Mouse (Mus musculus) neural tube, embryonic 11.5 days (tissue): ENCODE results near the gene Cenpt. TPM values are rescaled to one million over a fixed set of nuclear protein-coding genes. Genes with fewer than 3 reads are reported as not detected.
"Not testable (repeated sequence)": the region's sequence is repeated elsewhere in the genome, so short reads cannot be mapped to it uniquely, and the experiment has no call there.

Experiments used
- ATAC-seq: fragments of 200-750 bp; cut with Nextera tagmentation; 2 replicates; pipeline ENCODE4 v1.8.0; 2017; ENCODE audit warnings: moderate number of reproducible peaks, mild to moderate bottlenecking, moderate TSS enrichment, moderate library complexity; ENCODE audit not compliant: insufficient read depth, low FRiP score, low TSS enrichment
- DNase-seq: peaks from one replicate; pipeline ENCODE4 v3.0.0-alpha.2; 2015; ENCODE audit warnings: low spot score
- H3K27ac ChIP-seq: fragments of 300-500 bp; sonication (generic); 2 replicates; pipeline ENCODE4 v1.5.1; 2014; ENCODE audit warnings: low read depth, mild to moderate bottlenecking, low read length
- H3K27me3 ChIP-seq: fragments of 300-500 bp; sonication (generic); 2 replicates; pipeline ENCODE4 v1.6.1; 2014; ENCODE audit warnings: mild to moderate bottlenecking, low read length, mixed read lengths; ENCODE audit not compliant: control insufficient read depth, insufficient read depth
- H3K36me3 ChIP-seq: fragments of 300-500 bp; sonication (generic); 2 replicates; pipeline ENCODE4 v1.6.1; 2014; ENCODE audit warnings: mild to moderate bottlenecking, low read length, moderate library complexity, mixed read lengths; ENCODE audit not compliant: control insufficient read depth, insufficient read depth
- H3K4me1 ChIP-seq: fragments of 300-500 bp; sonication (generic); 2 replicates; pipeline ENCODE4 v1.6.1; 2014; ENCODE audit warnings: low read length, mixed read lengths; ENCODE audit not compliant: control insufficient read depth, insufficient read depth
- H3K4me2 ChIP-seq: fragments of 300-500 bp; sonication (generic); 2 replicates; pipeline ENCODE4 v1.6.1; 2014; ENCODE audit warnings: low read depth, mild to moderate bottlenecking, moderate library complexity
- H3K4me3 ChIP-seq: fragments of 300-500 bp; sonication (generic); 2 replicates; pipeline ENCODE4 v1.5.1; 2014; ENCODE audit warnings: low read depth, low read length
- H3K9ac ChIP-seq: fragments of 300-500 bp; sonication (generic); 2 replicates; pipeline ENCODE4 v1.6.1; 2014; ENCODE audit warnings: mild to moderate bottlenecking, low read length
- H3K9me3 ChIP-seq: fragments of 300-500 bp; sonication (generic); 2 replicates; pipeline ENCODE4 v1.6.1; 2016; ENCODE audit warnings: low read length; ENCODE audit not compliant: control insufficient read depth
- WGBS: fragments of 180-500 bp; shearing (Covaris S2); extraction: QIAGEN DNeasy Blood & Tissue Kit; methylation state at CpG from one replicate; pipeline ENCODE4 v1.1.7; 2014; 5-methylcytosine and 5-hydroxymethylcytosine counted together
- polyA plus RNA-seq: library from polyadenylated mRNA; unstranded; fragments of >200 nt; fragmentation: Nextera tagmentation; extraction: Ambion mirVana; gene quantifications from 2 replicates; pipeline ENCODE4 v1.2.1, GENCODE M21; 2014

The Cenpt gene
- polyA plus RNA-seq, 1 experiment from 2014 or later = 62.6 TPM

DNA sequence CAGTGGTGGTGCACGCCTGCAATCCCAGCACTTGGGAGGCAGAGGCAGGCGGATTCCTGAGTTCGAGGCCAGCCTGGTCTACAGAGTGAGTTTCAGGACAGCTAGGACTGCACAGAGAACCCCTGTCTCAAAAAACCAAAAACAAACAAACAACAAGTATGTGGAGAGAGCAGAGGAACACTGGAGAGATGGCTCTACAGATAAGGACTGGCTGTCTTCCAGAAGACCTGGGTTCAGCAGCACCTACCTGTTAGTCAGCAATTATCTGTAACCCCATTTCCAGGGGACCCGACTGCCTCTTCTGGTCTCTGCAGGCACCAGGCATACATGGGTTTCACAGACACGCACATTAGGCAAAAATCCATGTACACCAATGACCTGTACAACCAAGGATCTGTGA, 13.9 kb downstream of the Cenpt start:
- Histone ChIP-seq H3K36me3 (peaks cover 5% of the 10 kb centered on the region), H3K9me3 (no peaks in the 10 kb centered on the region), H3K4me3 (no peak overlapping the region), H3K27me3 (no peaks in the 10 kb centered on the region), H3K27ac (no peak overlapping the region), H3K9ac (no peak overlapping the region), H3K4me1 (no peaks in the 10 kb centered on the region), H3K4me2 (no peak overlapping the region)
- ATAC-seq (no peak), DNase-seq (no peak)
- WGBS = 91% methylated on average over 5 of the region's 5 CpGs

DNA sequence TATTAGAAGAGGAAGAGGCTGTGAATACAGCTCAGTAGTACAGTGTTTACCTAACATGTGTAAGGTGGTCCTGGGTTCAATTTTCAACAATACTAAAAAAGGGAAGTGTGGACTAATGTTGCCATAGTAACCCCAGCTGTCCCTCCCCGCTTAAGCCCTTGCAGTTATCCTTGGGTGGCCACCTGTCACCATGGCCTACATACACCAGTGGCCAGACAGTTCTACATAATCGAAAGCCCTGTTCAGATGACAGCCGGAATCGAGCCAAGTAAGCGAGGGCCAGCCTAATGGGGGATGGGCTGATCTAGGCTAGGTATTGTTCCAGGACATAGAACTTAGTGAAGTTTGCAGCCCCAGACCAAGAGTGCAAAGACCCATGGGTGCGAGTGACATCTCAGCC, 16.1 kb downstream of the Cenpt start:
- Histone ChIP-seq H3K4me3 (no peak overlapping the region), H3K27me3 (no peaks in the 10 kb centered on the region), H3K36me3 (no peaks in the 10 kb centered on the region), H3K9me3 (no peaks in the 10 kb centered on the region), H3K9ac (no peak overlapping the region), H3K4me2 (no peak overlapping the region), H3K4me1 (no peaks in the 10 kb centered on the region), H3K27ac (no peak overlapping the region)
- no peak for DNase-seq
- ATAC-seq = no peak
- 89% methylated on average over 6 of the region's 6 CpGs for WGBS

DNA sequence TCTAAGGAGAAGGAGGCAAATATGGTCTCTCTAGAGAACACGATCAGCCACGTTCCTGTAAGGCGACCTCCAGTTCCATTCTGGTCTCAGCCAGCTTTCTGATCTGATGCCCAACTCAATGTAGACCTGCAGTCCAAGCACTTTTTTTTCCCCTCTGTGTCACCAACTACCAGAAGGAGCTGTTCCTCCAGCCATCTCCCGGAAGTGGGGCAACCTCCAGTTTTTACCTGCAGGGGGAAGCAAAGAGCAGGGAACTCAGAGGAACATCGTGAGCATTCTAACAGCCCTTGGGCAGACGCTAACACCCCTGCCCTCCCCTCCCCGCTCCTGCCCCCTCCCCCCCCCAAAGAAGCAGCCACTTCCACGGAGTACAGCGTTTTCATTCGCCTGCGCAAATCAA, 17.8 kb downstream of the Cenpt start:
- Histone ChIP-seq H3K4me1 (no peaks in the 10 kb centered on the region), H3K4me2 (no peak overlapping the region), H3K27me3 (no peaks in the 10 kb centered on the region), H3K4me3 (no peak overlapping the region), H3K36me3 (no peaks in the 10 kb centered on the region), H3K27ac (no peak overlapping the region), H3K9me3 (no peaks in the 10 kb centered on the region), H3K9ac (no peak overlapping the region)
- ATAC-seq (no peak), DNase-seq (peak; percentile 50)
- 29% methylated on average over 11 of the region's 11 CpGs for WGBS

DNA sequence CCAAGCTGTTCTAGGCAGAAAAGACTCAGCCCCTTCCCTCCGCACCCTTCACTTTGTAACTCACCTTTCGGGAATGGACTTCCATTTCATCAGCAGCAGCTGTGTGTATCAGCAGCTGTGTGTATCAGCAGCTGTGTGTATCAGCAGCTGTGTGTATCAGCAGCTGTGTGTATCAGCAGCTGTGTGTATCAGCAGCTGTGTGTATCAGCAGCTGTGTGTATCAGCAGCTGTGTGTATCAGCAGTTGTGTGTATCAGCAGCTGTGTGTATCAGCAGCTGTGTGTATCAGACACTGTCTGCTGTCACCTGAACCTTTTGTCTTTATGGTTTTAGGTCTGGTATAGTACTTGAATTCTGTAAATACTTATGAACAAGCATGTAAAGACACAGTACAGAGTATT, 19.3 kb downstream of the Cenpt start:
- not testable (repeated sequence) for ATAC-seq, H3K4me2 ChIP-seq, H3K27me3 ChIP-seq, H3K27ac ChIP-seq, H3K4me1 ChIP-seq, DNase-seq, H3K9ac ChIP-seq, H3K9me3 ChIP-seq, H3K4me3 ChIP-seq, H3K36me3 ChIP-seq
- 89% methylated on average over 2 of the region's 2 CpGs for WGBS

DNA sequence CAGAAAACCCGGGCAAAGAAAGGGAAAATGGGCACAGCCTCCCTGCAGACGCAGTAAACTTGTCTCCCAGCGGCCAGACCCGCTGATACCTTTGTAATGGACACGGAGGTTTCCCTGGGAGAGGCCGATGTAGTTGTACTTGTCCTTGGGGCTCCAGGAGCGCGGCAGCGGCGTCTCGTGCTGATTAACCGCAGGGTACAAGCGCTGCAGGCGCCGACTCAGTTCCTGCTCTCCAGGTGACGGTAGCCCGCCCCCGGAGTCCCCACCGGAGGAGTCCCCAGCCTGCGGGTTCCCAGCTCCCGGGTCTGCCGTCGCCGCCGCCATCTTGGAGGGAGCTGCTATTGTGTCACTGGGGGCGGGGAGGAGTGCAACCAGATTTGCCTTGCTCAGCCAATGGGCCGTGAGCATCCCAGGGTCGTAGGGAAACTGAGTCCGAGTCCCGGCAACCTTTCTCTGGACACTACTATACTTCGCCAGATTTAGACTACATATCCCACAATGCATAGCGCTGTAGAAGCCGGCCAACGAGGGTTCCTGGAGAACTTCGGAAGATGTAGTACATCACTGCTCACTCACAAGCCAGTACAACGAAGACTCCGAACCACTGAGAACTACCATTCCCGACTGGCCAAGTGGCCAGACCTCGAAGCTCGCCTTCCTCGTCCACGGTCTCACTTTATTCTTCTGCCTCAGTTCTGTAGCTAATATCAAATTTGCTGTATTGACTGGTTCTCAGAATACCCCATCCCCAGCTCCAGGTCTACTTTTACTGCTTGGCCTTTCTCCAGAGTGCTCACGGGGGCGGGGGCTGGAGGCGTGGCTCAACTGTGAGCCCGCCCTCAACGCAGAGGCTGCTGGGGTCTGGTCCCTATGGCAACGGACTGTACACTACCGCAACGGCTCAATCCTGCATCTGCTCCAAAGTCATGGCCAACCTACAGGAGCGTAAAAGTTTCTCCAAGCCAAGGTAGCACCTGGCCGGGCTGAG, 25.9 kb downstream of the Cenpt start, which contains the start of the genes Ranbp10 and Tsnaxip1:
TSS of gene Ranbp10 (minus strand) at position 490 of the 988 bp plus-strand sequence.
TSS of gene Tsnaxip1 (plus strand) at position 871 of the 988 bp plus-strand sequence.
- H3K27ac ChIP-seq = no peak within 1 kb of the TSS
- peak; percentile 98 for ATAC-seq

DNA sequence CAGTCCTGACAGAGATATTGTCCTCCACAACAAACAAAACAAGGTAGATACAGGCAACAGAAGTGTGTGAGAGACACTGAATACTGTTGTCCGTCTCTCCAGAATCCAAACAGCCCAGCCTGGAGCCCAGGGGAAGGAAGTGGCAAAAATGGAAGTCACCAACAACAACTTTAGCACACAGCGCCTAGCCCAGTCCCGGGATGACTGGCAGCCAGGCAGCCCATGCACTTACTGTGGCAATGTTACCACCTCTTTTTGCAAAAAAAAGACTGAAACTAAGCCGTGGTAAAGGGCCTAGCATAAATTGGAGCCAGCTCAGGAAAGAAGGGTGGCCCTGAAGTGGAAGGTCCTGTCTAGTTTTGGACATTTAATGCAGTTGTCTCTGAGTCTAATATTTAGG, 26.7 kb downstream of the Cenpt start:
- WGBS = 12% methylated on average over 4 of the region's 4 CpGs
- Histone ChIP-seq H3K9ac (peak overlapping the region; percentile 90), H3K9me3 (no peaks in the 10 kb centered on the region), H3K27me3 (no peaks in the 10 kb centered on the region), H3K36me3 (peaks cover 9% of the 10 kb centered on the region), H3K4me3 (peak overlapping the region; percentile 96), H3K27ac (no peak overlapping the region), H3K4me1 (peaks cover 8% of the 10 kb centered on the region), H3K4me2 (peak overlapping the region; percentile 84)
- ATAC-seq (no peak), DNase-seq (no peak)

More for the DNA sequence above, 25.9 kb downstream of the Cenpt start, which contains the start of the genes Ranbp10 and Tsnaxip1:
- Histone ChIP-seq H3K4me1 (peaks cover 8% of the 10 kb centered on the region), H3K4me2 (peak within 1 kb of the TSS; percentile 84), H3K36me3 (peaks cover 4% of the 10 kb centered on the region), H3K4me3 (peak within 1 kb of the TSS; percentile 96), H3K9ac (peak within 1 kb of the TSS; percentile 90), H3K9me3 (no peaks in the 10 kb centered on the region), H3K27me3 (no peaks in the 10 kb centered on the region)
- WGBS = under 1% methylated on average over 52 of the region's 52 CpGs
- DNase-seq = peak; percentile 94

DNA sequence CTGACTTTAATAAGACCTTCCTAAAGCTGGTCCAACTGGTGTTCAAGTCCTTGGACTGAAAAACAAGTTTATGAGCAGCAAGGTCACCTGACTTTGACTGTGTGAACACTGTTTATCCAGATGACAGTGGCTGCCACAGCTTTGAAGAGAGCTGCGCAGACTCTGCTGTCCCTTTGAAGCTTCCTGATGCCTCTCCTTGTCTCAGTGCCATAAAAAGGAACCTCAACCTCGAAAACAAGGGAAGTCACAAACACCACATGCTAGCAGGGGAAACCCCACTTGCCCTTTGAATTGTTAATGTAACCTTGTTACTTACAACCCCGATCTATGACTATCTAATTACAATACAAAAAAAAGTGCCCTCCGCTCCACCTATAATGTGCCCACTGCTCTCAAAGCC, 27.6 kb downstream of the Cenpt start:
- 56% methylated on average over 4 of the region's 4 CpGs for WGBS
- Histone ChIP-seq H3K4me3 (peak overlapping the region; percentile 96; the same call in 1 of the 2 replicates), H3K36me3 (peaks cover 11% of the 10 kb centered on the region), H3K27me3 (no peaks in the 10 kb centered on the region), H3K4me2 (peak overlapping the region; percentile 84), H3K9ac (no peak overlapping the region), H3K9me3 (no peaks in the 10 kb centered on the region), H3K4me1 (peaks cover 8% of the 10 kb centered on the region), H3K27ac (no peak overlapping the region)
- DNase-seq (no peak), ATAC-seq (no peak)

DNA sequence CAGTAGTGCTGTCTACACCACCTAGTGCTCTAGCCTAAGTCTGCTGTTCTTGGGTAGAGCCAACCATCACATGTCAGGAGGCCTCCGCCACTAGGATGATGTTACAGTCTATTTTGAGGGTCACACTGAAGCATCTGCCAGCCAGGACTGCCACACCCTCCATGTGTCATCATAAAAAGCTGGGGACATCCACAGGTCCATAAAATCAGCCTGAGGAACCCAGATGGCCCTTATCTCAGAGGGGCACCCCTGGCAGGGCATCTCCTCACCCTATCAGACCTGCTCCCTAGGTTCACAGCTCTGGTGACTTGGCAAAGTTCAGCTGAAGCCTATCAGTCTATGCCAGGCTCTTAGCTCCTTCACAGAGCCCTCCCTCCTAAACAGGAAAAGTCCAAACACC, 32.2 kb downstream of the Cenpt start:
- no peak for ATAC-seq
- peaks cover 4% of the 10 kb centered on the region for H3K4me1 ChIP-seq

DNA sequence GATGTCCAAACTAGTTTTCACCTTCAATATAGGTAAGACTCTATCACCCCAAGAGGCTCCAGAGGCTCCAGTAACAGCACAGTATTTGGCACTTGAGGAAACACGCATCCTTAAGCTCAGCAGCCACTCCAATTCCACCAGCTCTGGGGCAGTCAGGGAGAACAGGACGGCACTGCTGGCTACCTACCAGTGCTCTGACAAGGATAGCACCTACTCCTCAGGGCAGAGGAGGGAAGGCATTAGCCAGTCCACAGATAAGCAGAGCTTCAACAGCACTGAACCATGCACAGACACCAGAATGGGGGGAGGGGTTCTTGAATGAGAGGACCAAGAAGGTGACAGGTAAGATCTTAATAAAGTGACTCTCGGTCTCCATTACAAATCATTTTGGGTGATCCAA, 33.4 kb downstream of the Cenpt start:
- Histone ChIP-seq H3K4me3 (no peak overlapping the region), H3K4me2 (no peak overlapping the region), H3K4me1 (no peaks in the 10 kb centered on the region), H3K9ac (no peak overlapping the region), H3K27me3 (no peaks in the 10 kb centered on the region), H3K27ac (no peak overlapping the region), H3K9me3 (no peaks in the 10 kb centered on the region), H3K36me3 (peaks cover 11% of the 10 kb centered on the region)
- DNase-seq = no peak
- ATAC-seq = no peak
- WGBS = 95% methylated on average over 3 of the region's 3 CpGs

More for the DNA sequence above, 32.2 kb downstream of the Cenpt start:
- Histone ChIP-seq H3K27ac (no peak overlapping the region), H3K36me3 (peaks cover 11% of the 10 kb centered on the region), H3K4me2 (no peak overlapping the region), H3K9me3 (no peaks in the 10 kb centered on the region), H3K27me3 (no peaks in the 10 kb centered on the region), H3K4me3 (no peak overlapping the region), H3K9ac (no peak overlapping the region)
- no peak for DNase-seq
- WGBS = 95% methylated on average over 1 of the region's 1 CpGs
